Mouse (Mus musculus) heart, embryonic 10.5 days (tissue): Measurements from ENCODE around the gene Lsamp. TPM values are rescaled to one million over a fixed set of nuclear protein-coding genes. Genes with fewer than 3 reads are reported as not detected.
A peak's percentile ranks its signal among the peaks of the same experiment; 100 is the strongest.

ENCODE experiments used
- DNase-seq: peaks from one replicate; pipeline ENCODE4 v3.0.0-alpha.2; 2017; ENCODE audit warnings: low spot score
- H3K27ac ChIP-seq: fragments of 300-500 bp; sonication (generic); 2 replicates; pipeline ENCODE4 v1.5.1; 2016; ENCODE audit warnings: mild to moderate bottlenecking
- H3K27me3 ChIP-seq: fragments of 300-500 bp; sonication (generic); 2 replicates; pipeline ENCODE4 v1.6.1; 2016; ENCODE audit warnings: mild to moderate bottlenecking; ENCODE audit not compliant: poor library complexity, insufficient read depth, severe bottlenecking
- H3K36me3 ChIP-seq: fragments of 300-500 bp; sonication (generic); 2 replicates; pipeline ENCODE4 v1.6.1; 2016; ENCODE audit warnings: mild to moderate bottlenecking, moderate library complexity
- H3K4me1 ChIP-seq: fragments of 300-500 bp; sonication (generic); 2 replicates; pipeline ENCODE4 v1.6.1; 2016; ENCODE audit warnings: mild to moderate bottlenecking
- H3K4me3 ChIP-seq: fragments of 300-500 bp; sonication (generic); 2 replicates; pipeline ENCODE4 v1.5.1; 2016; ENCODE audit warnings: mild to moderate bottlenecking, moderate library complexity
- H3K9me3 ChIP-seq: fragments of 300-500 bp; sonication (generic); 2 replicates; pipeline ENCODE4 v1.6.1; 2016; ENCODE audit warnings: mild to moderate bottlenecking, moderate library complexity
- WGBS: fragments of 180-500 bp; shearing (Covaris S2); methylation state at CpG from one replicate; pipeline ENCODE4 v1.1.7; 2016; 5-methylcytosine and 5-hydroxymethylcytosine counted together
- polyA plus RNA-seq: library from polyadenylated mRNA; unstranded; fragments of >200 nt; fragmentation: Nextera tagmentation; extraction: Ambion mirVana; gene quantifications from 2 replicates; pipeline ENCODE4 v1.2.1, GENCODE M21; 2016

Gene Lsamp
- polyA plus RNA-seq, 1 experiment from 2014 or later: 2.1 TPM

- no peak for DNase-seq
- no peaks in the 10 kb centered on the region for H3K27me3 ChIP-seq
- H3K9me3 ChIP-seq: no peaks in the 10 kb centered on the region
- no peak overlapping the region for H3K4me3 ChIP-seq
- 58% methylated on average over 6 of the region's 6 CpGs for WGBS
- H3K36me3 ChIP-seq: no peaks in the 10 kb centered on the region
- no peaks in the 10 kb centered on the region for H3K4me1 ChIP-seq
- H3K27ac ChIP-seq: no peak overlapping the region
Measured at GRCm38 (mm10) chr16:40656871-40657270, 672.7 kb downstream of the Lsamp start.

DNA sequence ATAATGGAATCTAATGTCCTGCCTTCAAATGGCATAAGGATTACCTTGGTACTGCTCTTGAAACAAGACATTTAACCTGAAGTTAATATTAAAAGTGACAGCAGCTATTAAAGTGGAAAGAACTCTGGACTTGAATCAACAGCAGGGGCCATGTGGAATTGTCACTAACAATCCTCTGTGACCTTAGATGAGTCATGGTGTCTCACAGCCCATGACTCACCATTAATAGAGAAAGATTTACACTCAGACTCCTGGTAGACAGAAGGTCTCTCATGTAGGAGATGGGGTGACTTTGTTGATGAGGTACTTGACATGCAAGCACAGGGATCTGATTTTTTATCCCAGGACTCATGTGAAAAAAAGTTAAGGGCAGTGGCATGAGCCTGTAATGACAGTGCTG lies 701.4 kb downstream of the Lsamp start:
- H3K9me3 ChIP-seq: no peaks in the 10 kb centered on the region
- H3K27me3 ChIP-seq: no peaks in the 10 kb centered on the region
- H3K36me3 ChIP-seq: no peaks in the 10 kb centered on the region
- no peak overlapping the region for H3K27ac ChIP-seq
- no peaks in the 10 kb centered on the region for H3K4me1 ChIP-seq
- H3K4me3 ChIP-seq: no peak overlapping the region
- no peak for DNase-seq

DNA sequence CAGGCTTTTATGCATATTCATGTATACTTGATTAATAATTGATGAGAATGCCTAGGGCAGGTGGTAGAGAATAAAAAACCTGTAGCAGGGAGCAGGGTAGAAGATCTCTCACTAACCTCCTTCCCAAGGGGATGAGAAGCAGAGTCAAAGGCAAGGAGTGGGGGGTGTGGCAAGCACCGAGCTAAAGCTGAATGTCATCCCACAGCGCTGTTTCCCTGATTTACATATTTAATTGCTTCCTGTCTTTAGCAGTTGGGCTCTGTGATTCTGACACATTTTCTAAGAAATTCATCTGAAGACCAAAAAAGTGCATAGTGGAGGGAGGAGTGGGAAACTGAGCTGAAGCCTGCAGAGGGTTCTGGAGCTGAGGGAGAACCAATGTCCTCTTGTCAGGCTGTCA lies 708.1 kb downstream of the Lsamp start:
- no peak overlapping the region for H3K4me3 ChIP-seq
- no peak overlapping the region for H3K27ac ChIP-seq
- no peaks in the 10 kb centered on the region for H3K4me1 ChIP-seq
- H3K36me3 ChIP-seq: no peaks in the 10 kb centered on the region
- 41% methylated on average over 2 of the region's 2 CpGs for WGBS
- H3K9me3 ChIP-seq: no peaks in the 10 kb centered on the region
- no peaks in the 10 kb centered on the region for H3K27me3 ChIP-seq
- DNase-seq: no peak

GRCm38 (mm10) chr16:40697253-40697652 lies 713.1 kb downstream of the Lsamp start:
- 91% methylated on average over 3 of the region's 3 CpGs for WGBS
- Histone ChIP-seq H3K27me3 (no peaks in the 10 kb centered on the region), H3K27ac (no peak overlapping the region), H3K4me1 (no peaks in the 10 kb centered on the region), H3K9me3 (no peaks in the 10 kb centered on the region), H3K36me3 (no peaks in the 10 kb centered on the region), H3K4me3 (no peak overlapping the region)
- DNase-seq: no peak

GRCm38 (mm10) chr16:40708558-40708957 lies 724.4 kb downstream of the Lsamp start:
- H3K4me1 ChIP-seq: 0 out of 2 replicates have a peak, but pooled peaks cover 4% of the 10 kb centered on the region
- no peaks in the 10 kb centered on the region for H3K36me3 ChIP-seq
- no peaks in the 10 kb centered on the region for H3K9me3 ChIP-seq
- no peaks in the 10 kb centered on the region for H3K27me3 ChIP-seq
- H3K27ac ChIP-seq: no peak overlapping the region
- 75% methylated on average over 2 of the region's 2 CpGs for WGBS
- no peak overlapping the region for H3K4me3 ChIP-seq
- DNase-seq: no peak

- 16% methylated on average over 4 of the region's 4 CpGs for WGBS
- Histone ChIP-seq H3K27ac (no peak overlapping the region), H3K9me3 (no peaks in the 10 kb centered on the region), H3K27me3 (no peaks in the 10 kb centered on the region), H3K36me3 (no peaks in the 10 kb centered on the region), H3K4me1 (0 out of 2 replicates have a peak, but pooled peaks cover 4% of the 10 kb centered on the region), H3K4me3 (no peak overlapping the region)
- no peak for DNase-seq
Measured at GRCm38 (mm10) chr16:40709574-40709973, 725.4 kb downstream of the Lsamp start.

DNA sequence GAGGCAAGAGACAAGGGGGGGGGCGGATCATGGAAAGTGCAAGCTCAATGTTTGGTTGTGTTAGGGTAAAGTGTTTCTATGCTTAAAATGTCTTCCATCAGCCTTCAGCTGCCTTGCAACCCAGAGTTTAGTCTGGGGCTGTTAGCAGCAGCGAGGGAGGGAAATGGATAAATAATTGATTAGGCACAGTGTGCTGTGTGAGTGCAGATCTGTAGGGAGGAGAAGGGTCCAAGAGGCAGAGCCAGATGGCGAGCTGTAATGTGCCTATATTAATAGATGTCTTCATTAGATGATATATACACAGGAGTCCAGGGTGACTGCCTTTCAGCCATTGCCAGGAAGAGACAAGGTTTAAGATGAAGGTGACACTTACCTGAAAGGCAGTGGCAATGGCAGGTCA lies 725.9 kb downstream of the Lsamp start:
- DNase-seq: no peak
- 0 out of 2 replicates have a peak, but pooled peaks cover 4% of the 10 kb centered on the region for H3K4me1 ChIP-seq
- H3K4me3 ChIP-seq: no peak overlapping the region
- H3K9me3 ChIP-seq: no peaks in the 10 kb centered on the region
- H3K27ac ChIP-seq: no peak overlapping the region
- WGBS: 63% methylated on average over 3 of the region's 3 CpGs
- no peaks in the 10 kb centered on the region for H3K27me3 ChIP-seq
- no peaks in the 10 kb centered on the region for H3K36me3 ChIP-seq

GRCm38 (mm10) chr16:40710491-40710890 lies 726.3 kb downstream of the Lsamp start:
- no peaks in the 10 kb centered on the region for H3K36me3 ChIP-seq
- 0 out of 2 replicates have a peak, but pooled peaks cover 4% of the 10 kb centered on the region for H3K4me1 ChIP-seq
- H3K27me3 ChIP-seq: no peaks in the 10 kb centered on the region
- no peak for DNase-seq
- H3K27ac ChIP-seq: no peak overlapping the region
- H3K4me3 ChIP-seq: no peak overlapping the region
- WGBS: 73% methylated on average over 5 of the region's 5 CpGs
- H3K9me3 ChIP-seq: no peaks in the 10 kb centered on the region

- H3K36me3 ChIP-seq: no peaks in the 10 kb centered on the region
- WGBS: 84% methylated on average over 3 of the region's 3 CpGs
- H3K27ac ChIP-seq: no peak overlapping the region
- no peaks in the 10 kb centered on the region for H3K9me3 ChIP-seq
- 0 out of 2 replicates have a peak, but pooled peaks cover 4% of the 10 kb centered on the region for H3K4me1 ChIP-seq
- no peak for DNase-seq
- no peaks in the 10 kb centered on the region for H3K27me3 ChIP-seq
- no peak overlapping the region for H3K4me3 ChIP-seq
Measured at GRCm38 (mm10) chr16:40713725-40714124, 729.6 kb downstream of the Lsamp start.

GRCm38 (mm10) chr16:40739015-40739414 lies 754.9 kb downstream of the Lsamp start:
- H3K9me3 ChIP-seq: no peaks in the 10 kb centered on the region
- H3K36me3 ChIP-seq: no peaks in the 10 kb centered on the region
- H3K27me3 ChIP-seq: no peaks in the 10 kb centered on the region
- peak; percentile 76 for DNase-seq
- no peaks in the 10 kb centered on the region for H3K4me1 ChIP-seq
- no peak overlapping the region for H3K4me3 ChIP-seq
- WGBS: 35% methylated on average over 6 of the region's 6 CpGs
- no peak overlapping the region for H3K27ac ChIP-seq

DNA sequence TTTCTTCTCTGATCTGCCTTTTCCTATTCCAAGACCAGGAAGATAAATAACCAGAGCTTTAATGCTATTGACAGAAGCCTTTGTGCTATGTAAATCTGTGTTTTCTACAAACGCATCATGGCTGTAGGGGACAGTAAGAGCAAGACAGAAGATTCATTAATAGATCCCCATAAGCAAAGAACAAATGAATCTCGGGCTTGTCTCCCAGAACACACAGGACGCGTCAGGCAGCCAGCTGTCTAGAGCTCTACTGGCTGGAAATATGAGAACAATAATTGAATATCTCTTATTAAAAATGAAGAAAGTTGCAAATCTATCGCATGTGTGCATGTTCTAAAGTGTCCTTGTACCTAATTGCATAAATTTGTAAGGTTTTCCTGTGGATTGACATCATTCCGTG lies 755.6 kb downstream of the Lsamp start:
- Histone ChIP-seq H3K36me3 (no peaks in the 10 kb centered on the region), H3K9me3 (no peaks in the 10 kb centered on the region), H3K4me1 (no peaks in the 10 kb centered on the region), H3K27me3 (no peaks in the 10 kb centered on the region), H3K27ac (no peak overlapping the region), H3K4me3 (no peak overlapping the region)
- DNase-seq: no peak
- 84% methylated on average over 6 of the region's 6 CpGs for WGBS

GRCm38 (mm10) chr16:40740273-40740672 lies 756.1 kb downstream of the Lsamp start:
- no peak for DNase-seq
- H3K27me3 ChIP-seq: no peaks in the 10 kb centered on the region
- no peak overlapping the region for H3K4me3 ChIP-seq
- WGBS: 79% methylated on average over 8 of the region's 8 CpGs
- no peaks in the 10 kb centered on the region for H3K36me3 ChIP-seq
- no peaks in the 10 kb centered on the region for H3K4me1 ChIP-seq
- H3K27ac ChIP-seq: no peak overlapping the region
- no peaks in the 10 kb centered on the region for H3K9me3 ChIP-seq

DNA sequence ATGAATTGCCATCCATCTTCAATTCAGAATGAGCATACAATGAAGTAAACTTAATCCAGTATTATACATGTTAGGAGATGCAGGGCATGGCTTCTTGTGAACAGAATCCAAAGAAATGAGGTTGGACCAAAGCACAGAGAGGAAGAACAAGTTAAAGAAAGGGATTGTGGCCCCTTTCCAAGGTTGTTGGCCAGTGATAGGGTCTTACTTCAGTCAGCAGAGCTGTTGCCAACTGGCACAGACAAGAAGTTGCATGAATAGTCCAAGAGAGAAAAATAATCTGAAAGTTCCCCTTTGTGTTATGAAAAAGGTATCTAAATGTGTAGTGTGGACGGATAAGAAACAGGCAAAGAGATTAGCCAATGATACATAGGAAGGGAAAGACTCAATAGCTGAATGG lies 843.0 kb downstream of the Lsamp start:
- Histone ChIP-seq H3K4me1 (no peaks in the 10 kb centered on the region), H3K4me3 (no peak overlapping the region), H3K9me3 (no peaks in the 10 kb centered on the region), H3K36me3 (no peaks in the 10 kb centered on the region), H3K27me3 (no peaks in the 10 kb centered on the region), H3K27ac (no peak overlapping the region)
- DNase-seq: no peak
- 49% methylated on average over 1 of the region's 1 CpGs for WGBS

- no peak overlapping the region for H3K4me3 ChIP-seq
- H3K9me3 ChIP-seq: no peaks in the 10 kb centered on the region
- no peak for DNase-seq
- no peak overlapping the region for H3K27ac ChIP-seq
- H3K36me3 ChIP-seq: no peaks in the 10 kb centered on the region
- no peaks in the 10 kb centered on the region for H3K4me1 ChIP-seq
- H3K27me3 ChIP-seq: no peaks in the 10 kb centered on the region
Measured at GRCm38 (mm10) chr16:40831536-40831935, 847.4 kb downstream of the Lsamp start.
